Mouse (Mus musculus) lung, postnatal 0 days (tissue): ENCODE measurements around the gene Bend5. TPM values are rescaled to one million over a fixed set of nuclear protein-coding genes. Genes with fewer than 3 reads are reported as not detected.
A peak's percentile ranks its signal among the peaks of the same experiment; 100 is the strongest.

ENCODE experiments used
- ATAC-seq: fragments of 200-750 bp; cut with Nextera tagmentation; 2 replicates; pipeline ENCODE4 v1.8.0; 2017; ENCODE audit warnings: moderate library complexity
- DNase-seq: peaks from one replicate; pipeline ENCODE4 v3.0.0-alpha.2; 2016; ENCODE audit warnings: low spot score
- H3K27ac ChIP-seq: fragments of 300-500 bp; sonication (generic); 2 replicates; pipeline ENCODE4 v1.5.1; 2014; ENCODE audit warnings: antibody characterized with exemption, mild to moderate bottlenecking, low read length, mixed read lengths
- H3K27me3 ChIP-seq: fragments of 300-500 bp; sonication (generic); replicated peaks from 2 replicates; pipeline ENCODE4 v1.6.1; 2014; ENCODE audit warnings: low read length, mixed read lengths; ENCODE audit not compliant: insufficient read depth
- H3K36me3 ChIP-seq: fragments of 300-500 bp; sonication (generic); 2 replicates; pipeline ENCODE4 v1.6.1; 2014; ENCODE audit warnings: low read length, mixed read lengths; ENCODE audit not compliant: insufficient read depth
- H3K4me1 ChIP-seq: fragments of 300-500 bp; sonication (generic); 2 replicates; pipeline ENCODE4 v1.6.1; 2014; ENCODE audit warnings: antibody characterized with exemption, low read depth, low read length, mixed read lengths; ENCODE audit not compliant: insufficient read depth
- H3K4me2 ChIP-seq: fragments of 300-500 bp; sonication (generic); replicated peaks from 2 replicates; pipeline ENCODE4 v1.6.1; 2014; ENCODE audit warnings: low read depth, mild to moderate bottlenecking, low read length, moderate library complexity, mixed read lengths
- H3K4me3 ChIP-seq: fragments of 300-500 bp; sonication (generic); 2 replicates; pipeline ENCODE4 v1.5.1; 2014; ENCODE audit warnings: low read depth, low read length
- H3K9ac ChIP-seq: fragments of 300-500 bp; sonication (generic); replicated peaks from 2 replicates; pipeline ENCODE4 v1.6.1; 2014; ENCODE audit warnings: low read depth, mild to moderate bottlenecking
- H3K9me3 ChIP-seq: fragments of 300-500 bp; sonication (generic); 2 replicates; pipeline ENCODE4 v1.6.1; 2016; ENCODE audit warnings: low read length, mixed read lengths
- CTCF ChIP-seq: IDR thresholded peaks from 2 replicates; pipeline ENCODE4 v1.5.1; 2016; ENCODE audit warnings: antibody characterized with exemption, mild to moderate bottlenecking
- EP300 ChIP-seq: IDR thresholded peaks from 2 replicates; pipeline ENCODE4 v1.6.1; 2016; ENCODE audit warnings: antibody characterized with exemption, mild to moderate bottlenecking, control low read depth
- WGBS: fragments of 180-500 bp; shearing (Covaris S2); extraction: QIAGEN DNeasy Blood & Tissue Kit; methylation state at CpG from one replicate; pipeline ENCODE4 v1.1.7; 2014; 5-methylcytosine and 5-hydroxymethylcytosine counted together
- polyA plus RNA-seq: library from polyadenylated mRNA; unstranded; fragments of >200 nt; fragmentation: Nextera tagmentation; extraction: Ambion mirVana; gene quantifications from 2 replicates; pipeline ENCODE4 v1.2.1, GENCODE M21; 2015

Gene Bend5
- polyA plus RNA-seq, result 13.3 and 14.0 TPM in 2 replicates

DNA sequence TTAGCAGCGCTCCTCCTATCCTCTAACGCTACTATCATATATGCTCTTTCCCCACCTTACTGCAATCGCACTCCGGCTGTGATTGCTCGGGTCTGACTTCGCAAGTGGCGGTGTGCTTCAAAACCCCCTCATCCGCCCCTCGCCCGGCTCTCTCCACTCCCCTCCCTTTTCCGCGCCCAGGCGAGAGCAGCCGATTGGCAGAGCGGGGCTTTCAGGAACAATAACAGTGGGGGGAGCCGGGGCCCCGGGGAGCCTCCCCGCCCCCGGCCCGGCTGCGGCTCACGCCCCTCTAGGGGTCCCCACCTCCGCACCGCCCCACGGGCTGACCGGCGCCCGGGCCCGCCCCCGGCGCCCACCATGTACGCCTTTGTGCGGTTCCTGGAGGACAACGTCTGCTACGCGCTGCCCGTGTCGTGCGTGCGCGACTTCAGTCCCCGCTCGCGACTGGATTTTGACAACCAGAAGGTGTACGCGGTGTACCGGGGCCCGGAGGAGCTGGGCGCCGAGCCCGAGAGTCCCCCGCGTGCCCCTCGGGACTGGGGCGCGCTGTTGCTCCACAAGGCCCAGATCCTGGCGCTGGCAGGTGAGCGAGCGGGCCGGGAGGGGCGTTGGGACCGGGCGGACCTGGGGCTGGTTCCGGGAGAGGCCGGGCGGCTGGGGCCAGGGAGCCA, at the start of gene Bend5:
Gene Bend5, plus strand, starts transcription at position 189 of the 671 bp plus-strand sequence.
- Histone ChIP-seq H3K36me3 (no peaks in the 10 kb centered on the region), H3K4me1 (no peaks in the 10 kb centered on the region), H3K4me2 (peak within 1 kb of the TSS; percentile 74), H3K9me3 (no peaks in the 10 kb centered on the region), H3K27ac (peak within 1 kb of the TSS; percentile 8), H3K4me3 (peak within 1 kb of the TSS; percentile 76), H3K9ac (peak within 1 kb of the TSS; percentile 81), H3K27me3 (no peaks in the 10 kb centered on the region)
- DNase-seq, result peak; percentile 79
- no peak for TF ChIP-seq CTCF
- no peak for TF ChIP-seq EP300
- ATAC-seq, result peak; percentile 92
- WGBS, result 2% methylated on average over 57 of the region's 66 CpGs

DNA sequence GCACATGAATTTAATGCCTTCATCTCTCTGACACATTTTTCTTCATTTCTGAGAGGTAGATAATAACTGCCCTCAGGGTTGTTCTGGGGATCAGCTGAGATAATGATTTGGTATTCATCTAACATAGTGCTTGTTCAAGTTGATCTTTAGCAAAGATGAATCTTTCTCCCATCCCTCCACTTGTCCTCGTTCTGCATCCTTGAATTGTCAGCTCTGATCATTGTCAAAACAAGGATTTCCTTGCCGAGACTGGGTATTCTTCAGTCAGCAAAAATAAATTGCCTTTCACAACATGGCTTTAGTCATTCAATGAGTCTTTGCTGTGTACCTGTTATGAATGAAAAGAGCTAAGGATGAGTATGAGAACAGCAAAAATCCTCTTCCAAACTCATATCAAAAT, 47.0 kb upstream of the Bend5 start:
- Histone ChIP-seq H3K9ac (no peak overlapping the region), H3K9me3 (no peaks in the 10 kb centered on the region), H3K4me3 (no peak overlapping the region), H3K27ac (no peak overlapping the region), H3K27me3 (no peaks in the 10 kb centered on the region), H3K4me1 (no peaks in the 10 kb centered on the region), H3K36me3 (no peaks in the 10 kb centered on the region), H3K4me2 (no peak overlapping the region)
- TF ChIP-seq CTCF (no peak), EP300 (no peak)
- WGBS, result 54% methylated on average over 2 of the region's 2 CpGs
- no peak for ATAC-seq
- no peak for DNase-seq

DNA sequence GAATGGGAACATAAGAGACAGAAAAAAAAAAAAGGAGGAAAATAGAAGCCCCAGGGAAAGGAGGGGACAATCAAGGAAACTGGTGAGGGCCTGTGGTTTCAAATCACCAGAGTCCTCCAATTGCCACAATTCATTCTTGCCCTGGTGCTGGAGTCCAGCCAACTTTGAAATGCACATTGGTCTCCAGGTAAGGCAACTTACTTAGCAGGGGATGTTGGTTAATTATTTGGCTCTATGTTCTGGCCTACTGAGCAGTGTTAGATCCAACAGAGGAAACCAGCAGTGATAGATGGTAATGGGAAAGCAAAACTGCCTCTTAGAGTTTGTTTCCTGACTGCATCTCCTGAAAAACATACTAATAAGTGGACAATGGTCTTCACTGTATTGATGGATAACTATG, 37.6 kb upstream of the Bend5 start:
- H3K4me1 ChIP-seq, result no peaks in the 10 kb centered on the region
- no peak overlapping the region for H3K27ac ChIP-seq
- H3K36me3 ChIP-seq, result no peaks in the 10 kb centered on the region
- DNase-seq (no peak), ATAC-seq (no peak)
- H3K9ac ChIP-seq, result no peak overlapping the region
- no peak for TF ChIP-seq EP300
- TF ChIP-seq CTCF, result no peak
- H3K27me3 ChIP-seq, result no peaks in the 10 kb centered on the region
- no peaks in the 10 kb centered on the region for H3K9me3 ChIP-seq
- H3K4me2 ChIP-seq, result no peak overlapping the region
- no peak overlapping the region for H3K4me3 ChIP-seq

DNA sequence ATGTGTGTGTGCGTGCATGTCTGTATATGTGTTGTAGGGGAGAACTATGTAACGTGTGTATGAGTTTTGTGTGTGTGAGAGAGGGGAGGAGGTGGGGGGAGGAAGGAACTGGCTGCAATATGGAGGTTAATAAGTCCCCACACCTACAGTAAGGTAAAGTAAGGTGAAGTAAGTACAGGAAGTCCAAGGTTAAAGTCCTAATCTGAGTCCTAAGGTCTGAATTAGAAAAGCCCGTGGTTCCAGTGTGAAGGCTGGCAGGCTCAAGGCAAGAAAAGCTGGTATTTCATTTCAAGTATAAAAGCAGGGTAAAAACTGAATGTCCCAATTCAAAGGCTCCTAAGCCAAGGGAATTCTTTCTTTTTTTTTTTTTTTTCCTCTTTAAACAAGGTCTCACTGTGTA, 36.7 kb upstream of the Bend5 start:
- H3K4me3 ChIP-seq, result no peak overlapping the region
- H3K27me3 ChIP-seq, result no peaks in the 10 kb centered on the region
- DNase-seq (no peak), ATAC-seq (no peak)
- no peak overlapping the region for H3K9ac ChIP-seq
- no peaks in the 10 kb centered on the region for H3K4me1 ChIP-seq
- H3K36me3 ChIP-seq, result no peaks in the 10 kb centered on the region
- TF ChIP-seq CTCF, result no peak
- no peak for TF ChIP-seq EP300
- no peak overlapping the region for H3K27ac ChIP-seq
- H3K9me3 ChIP-seq, result no peaks in the 10 kb centered on the region
- H3K4me2 ChIP-seq, result no peak overlapping the region
- WGBS, result 87% methylated on average over 3 of the region's 3 CpGs

DNA sequence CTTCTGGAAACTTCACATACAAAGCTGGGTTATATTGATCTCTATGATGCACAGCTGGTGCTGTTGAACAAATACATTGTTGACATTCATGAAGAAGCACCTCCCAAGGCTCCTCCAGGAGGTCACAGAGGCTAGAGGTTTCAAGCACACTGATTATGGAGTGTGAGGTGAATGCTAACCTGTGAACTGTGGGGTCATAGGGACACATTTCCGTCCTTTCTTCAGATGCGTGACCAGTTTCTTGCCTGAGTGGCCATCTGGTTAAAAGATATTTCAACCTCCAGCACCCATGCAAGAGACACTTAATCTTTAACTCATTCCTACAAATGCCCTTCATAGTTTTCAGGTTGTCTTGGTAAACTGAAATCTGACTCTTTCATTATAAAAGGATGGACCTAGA, 31.7 kb upstream of the Bend5 start:
- H3K27me3 ChIP-seq, result no peaks in the 10 kb centered on the region
- no peaks in the 10 kb centered on the region for H3K9me3 ChIP-seq
- DNase-seq (no peak), ATAC-seq (no peak)
- no peak for TF ChIP-seq EP300
- no peak for TF ChIP-seq CTCF
- H3K36me3 ChIP-seq, result no peaks in the 10 kb centered on the region
- no peak overlapping the region for H3K4me2 ChIP-seq
- H3K27ac ChIP-seq, result no peak overlapping the region
- no peak overlapping the region for H3K9ac ChIP-seq
- H3K4me1 ChIP-seq, result no peaks in the 10 kb centered on the region
- 77% methylated on average over 2 of the region's 2 CpGs for WGBS
- no peak overlapping the region for H3K4me3 ChIP-seq

DNA sequence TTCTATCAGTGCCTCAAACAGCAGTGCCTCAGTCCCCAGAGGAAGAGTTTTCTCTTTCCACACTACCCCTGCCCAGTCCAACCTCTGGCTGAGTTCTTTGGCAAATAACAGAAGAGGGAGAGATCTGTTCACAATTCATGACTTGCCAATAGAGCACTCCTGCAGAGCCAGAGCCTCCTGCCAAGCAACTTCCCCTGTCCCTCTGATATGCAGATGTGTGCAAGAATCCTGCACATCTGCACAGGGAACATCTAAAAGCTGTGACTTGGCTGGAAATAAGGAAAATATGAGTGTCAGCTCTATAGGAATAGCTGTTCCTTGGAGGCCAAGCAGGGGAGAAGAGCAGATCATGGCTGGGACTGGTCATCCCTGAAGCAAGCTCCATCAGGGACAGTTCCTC, 24.1 kb upstream of the Bend5 start:
- TF ChIP-seq EP300 (no peak), CTCF (no peak)
- ATAC-seq (no peak), DNase-seq (no peak)
- no peaks in the 10 kb centered on the region for H3K4me1 ChIP-seq
- H3K9ac ChIP-seq, result no peak overlapping the region
- H3K4me2 ChIP-seq, result no peak overlapping the region
- H3K9me3 ChIP-seq, result no peaks in the 10 kb centered on the region
- H3K4me3 ChIP-seq, result no peak overlapping the region
- H3K36me3 ChIP-seq, result no peaks in the 10 kb centered on the region
- H3K27me3 ChIP-seq, result no peaks in the 10 kb centered on the region
- no peak overlapping the region for H3K27ac ChIP-seq

DNA sequence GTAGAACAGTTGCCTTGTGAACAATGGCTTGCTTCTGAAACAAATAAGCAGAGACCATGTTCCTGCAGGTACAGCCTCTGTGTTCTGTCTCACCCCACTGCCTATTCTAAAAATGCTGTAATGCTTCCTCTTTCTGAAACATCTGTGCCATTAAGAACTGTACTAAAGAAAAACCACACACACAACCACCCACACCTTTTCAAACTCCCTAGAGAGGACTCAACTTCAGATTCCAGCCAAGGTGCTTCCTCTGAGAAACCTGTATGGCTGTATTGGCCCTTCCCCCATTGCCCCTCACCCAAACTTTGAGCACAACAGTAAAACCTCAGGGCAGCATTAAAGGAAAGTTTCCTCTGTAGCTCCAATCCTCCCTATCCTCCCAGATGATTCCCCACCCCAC, 15.0 kb upstream of the Bend5 start:
- ATAC-seq (no peak), DNase-seq (no peak)
- no peaks in the 10 kb centered on the region for H3K9me3 ChIP-seq
- no peak overlapping the region for H3K4me3 ChIP-seq
- H3K27me3 ChIP-seq, result no peaks in the 10 kb centered on the region
- H3K27ac ChIP-seq, result no peak overlapping the region
- TF ChIP-seq EP300 (no peak), CTCF (no peak)
- no peaks in the 10 kb centered on the region for H3K4me1 ChIP-seq
- H3K36me3 ChIP-seq, result no peaks in the 10 kb centered on the region
- H3K9ac ChIP-seq, result no peak overlapping the region
- H3K4me2 ChIP-seq, result no peak overlapping the region
